Mouse (Mus musculus): ENCODE data around the gene Slc36a1. TPM values are rescaled to one million over a fixed set of nuclear protein-coding genes. Genes with fewer than 3 reads are reported as not detected.

Gene Slc36a1
- polyA plus RNA-seq, 1 experiment: 96.4 TPM

DNA sequence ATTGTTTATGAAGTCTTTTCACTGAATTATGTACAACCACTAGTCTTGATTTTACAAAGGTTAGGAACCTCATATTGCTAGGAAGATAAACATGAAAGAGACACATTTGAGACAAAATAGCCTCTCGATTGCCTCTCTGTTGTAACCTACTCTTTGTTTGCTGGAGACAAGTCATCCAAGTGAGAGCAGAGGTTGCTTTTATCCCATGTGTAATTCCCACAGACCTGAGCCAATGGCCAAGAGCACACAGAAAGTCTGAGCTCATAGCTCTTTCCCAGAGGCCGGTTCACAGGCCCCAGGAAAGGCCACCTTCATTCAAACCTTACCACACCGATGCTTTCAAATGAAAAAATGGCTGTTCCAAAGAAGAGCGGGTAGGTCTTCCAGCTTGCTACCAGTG lies 35.6 kb upstream of the Slc36a1 start:
- no peaks in the 10 kb centered on the region for H3K36me3 ChIP-seq (ENCODE audit: control insufficient read depth, insufficient read depth, low read length)
- H3K27ac ChIP-seq (ENCODE audit: insufficient read depth, low read depth, low read length): no peak overlapping the region
- H3K27me3 ChIP-seq (ENCODE audit: control insufficient read depth, insufficient read depth, low read length): peaks cover 4% of the 10 kb centered on the region; the same call in 1 of the 2 replicates
- no peaks in the 10 kb centered on the region for H3K4me1 ChIP-seq (ENCODE audit: control insufficient read depth, insufficient read depth, insufficient read length, low read length)
- H3K4me3 ChIP-seq (ENCODE audit: low read depth, low read length): no peak overlapping the region
- TF ChIP-seq POLR2A (IDR thresholded peaks at IDR 0.05; ENCODE audit: low read depth, low read length): no peak
- TF ChIP-seq CTCF (IDR thresholded peaks at IDR 0.05; ENCODE audit: extremely low read depth, insufficient read length, insufficient replicate concordance, low read depth, low read length): no peak
- WGBS: 78% methylated on average over 4 of the region's 4 CpGs

DNA sequence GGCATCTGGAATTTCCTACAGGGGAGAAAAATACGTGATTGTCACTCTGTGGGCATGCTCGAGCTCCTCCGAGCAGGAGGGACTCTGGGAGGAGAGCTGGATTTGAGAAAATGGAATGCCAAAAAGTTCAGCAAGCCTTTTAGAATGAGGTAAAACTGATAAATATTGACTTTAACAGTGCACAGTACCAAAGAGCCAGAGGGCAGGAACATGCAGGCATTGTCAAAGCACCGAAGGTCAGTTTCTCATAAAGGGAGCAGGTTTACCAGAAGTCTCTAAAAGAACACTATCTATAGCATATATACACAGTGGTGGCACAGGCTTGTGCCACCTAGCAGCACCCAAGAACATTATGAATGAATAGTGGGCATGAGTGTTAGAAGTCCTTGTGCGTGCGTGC lies 35.2 kb upstream of the Slc36a1 start:
- WGBS: 87% methylated on average over 6 of the region's 6 CpGs

DNA sequence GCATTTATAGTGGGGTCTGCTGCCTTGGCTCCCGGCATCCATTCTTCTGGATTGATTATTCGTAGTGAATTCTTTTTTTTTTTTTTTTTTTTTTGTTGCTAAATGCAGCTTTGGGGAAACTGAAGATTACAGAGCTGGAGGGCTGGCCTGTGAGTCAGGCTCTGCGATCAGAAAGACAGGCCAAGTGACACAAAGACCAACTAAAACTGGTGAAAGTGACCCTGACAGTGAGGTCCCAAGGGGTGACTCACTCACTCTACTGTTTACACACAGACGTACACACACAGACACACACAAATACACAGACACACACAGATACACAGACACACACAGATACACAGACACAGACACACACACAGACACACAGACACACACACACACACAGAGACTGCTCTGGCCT lies 33.6 kb upstream of the Slc36a1 start:
- Histone ChIP-seq H3K4me3 (ENCODE audit: low read depth, low read length) (no peak overlapping the region), H3K27me3 (ENCODE audit: control insufficient read depth, insufficient read depth, low read length) (peaks cover 4% of the 10 kb centered on the region; the same call in 1 of the 2 replicates), H3K4me1 (ENCODE audit: control insufficient read depth, insufficient read depth, insufficient read length, low read length) (no peaks in the 10 kb centered on the region), H3K36me3 (ENCODE audit: control insufficient read depth, insufficient read depth, low read length) (no peaks in the 10 kb centered on the region), H3K27ac (ENCODE audit: insufficient read depth, low read depth, low read length) (no peak overlapping the region)
- 67% methylated on average over 4 of the region's 4 CpGs for WGBS
- no peak for TF ChIP-seq CTCF (IDR thresholded peaks at IDR 0.05; ENCODE audit: extremely low read depth, insufficient read length, insufficient replicate concordance, low read depth, low read length)
- no peak for TF ChIP-seq POLR2A (IDR thresholded peaks at IDR 0.05; ENCODE audit: low read depth, low read length)

More for the DNA sequence above, 35.2 kb upstream of the Slc36a1 start:
- Histone ChIP-seq H3K36me3 (ENCODE audit: control insufficient read depth, insufficient read depth, low read length) (no peaks in the 10 kb centered on the region), H3K4me1 (ENCODE audit: control insufficient read depth, insufficient read depth, insufficient read length, low read length) (no peaks in the 10 kb centered on the region), H3K27me3 (ENCODE audit: control insufficient read depth, insufficient read depth, low read length) (peaks cover 4% of the 10 kb centered on the region; the same call in 1 of the 2 replicates), H3K27ac (ENCODE audit: insufficient read depth, low read depth, low read length) (no peak overlapping the region), H3K4me3 (ENCODE audit: low read depth, low read length) (no peak overlapping the region)
- TF ChIP-seq POLR2A (IDR thresholded peaks at IDR 0.05; ENCODE audit: low read depth, low read length): no peak
- TF ChIP-seq CTCF (IDR thresholded peaks at IDR 0.05; ENCODE audit: extremely low read depth, insufficient read length, insufficient replicate concordance, low read depth, low read length): no peak

DNA sequence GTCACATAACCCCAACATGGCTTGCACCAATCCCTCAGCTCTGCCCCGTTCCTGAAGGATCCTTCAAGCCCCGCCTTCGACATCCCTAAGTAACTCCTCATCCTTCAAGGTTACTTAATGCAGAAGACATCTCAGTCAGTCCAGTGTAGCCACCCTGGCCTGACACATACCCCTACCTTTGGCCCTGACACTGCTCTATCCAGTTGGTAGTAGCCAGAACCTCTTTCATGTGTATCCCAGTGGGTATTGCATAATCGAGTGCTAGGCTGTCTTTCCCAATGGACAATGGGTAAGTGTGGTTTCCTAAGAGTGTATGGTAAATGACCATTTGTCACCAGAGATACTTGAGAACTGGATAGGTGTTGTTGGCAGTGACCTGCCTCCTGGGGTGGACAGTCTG lies 25.3 kb upstream of the Slc36a1 start:
- Histone ChIP-seq H3K27me3 (ENCODE audit: control insufficient read depth, insufficient read depth, low read length) (no peaks in the 10 kb centered on the region), H3K4me3 (ENCODE audit: low read depth, low read length) (no peak overlapping the region), H3K4me1 (ENCODE audit: control insufficient read depth, insufficient read depth, insufficient read length, low read length) (no peaks in the 10 kb centered on the region), H3K36me3 (ENCODE audit: control insufficient read depth, insufficient read depth, low read length) (no peaks in the 10 kb centered on the region), H3K27ac (ENCODE audit: insufficient read depth, low read depth, low read length) (no peak overlapping the region)
- WGBS: 73% methylated on average over 4 of the region's 4 CpGs
- no peak for TF ChIP-seq POLR2A (IDR thresholded peaks at IDR 0.05; ENCODE audit: low read depth, low read length)
- no peak for TF ChIP-seq CTCF (IDR thresholded peaks at IDR 0.05; ENCODE audit: extremely low read depth, insufficient read length, insufficient replicate concordance, low read depth, low read length)

DNA sequence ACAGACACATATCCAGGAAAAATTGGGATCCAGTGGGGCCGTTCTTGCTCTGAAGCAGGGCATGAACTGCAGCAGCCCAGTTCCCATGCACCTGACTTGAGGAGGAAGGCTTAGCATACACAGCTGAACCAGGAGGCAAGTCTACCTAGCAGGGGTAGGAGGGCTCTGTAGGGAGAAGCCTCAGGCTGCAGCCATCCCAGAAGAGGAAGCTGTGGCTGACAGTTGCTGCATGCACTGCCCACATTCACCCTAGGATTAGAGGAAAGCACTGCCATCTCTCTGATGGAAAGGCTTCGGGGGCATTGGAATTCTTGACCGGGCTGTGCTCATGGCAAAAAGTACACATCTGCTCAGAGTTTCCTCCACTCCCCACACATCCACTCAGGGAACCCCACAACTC lies 24.3 kb upstream of the Slc36a1 start:
- Histone ChIP-seq H3K4me1 (ENCODE audit: control insufficient read depth, insufficient read depth, insufficient read length, low read length) (no peaks in the 10 kb centered on the region; the same call in 1 of the 2 replicates), H3K36me3 (ENCODE audit: control insufficient read depth, insufficient read depth, low read length) (no peaks in the 10 kb centered on the region), H3K27me3 (ENCODE audit: control insufficient read depth, insufficient read depth, low read length) (no peaks in the 10 kb centered on the region), H3K4me3 (ENCODE audit: low read depth, low read length) (no peak overlapping the region), H3K27ac (ENCODE audit: insufficient read depth, low read depth, low read length) (no peak overlapping the region)
- 80% methylated on average over 3 of the region's 3 CpGs for WGBS
- TF ChIP-seq CTCF (IDR thresholded peaks at IDR 0.05; ENCODE audit: extremely low read depth, insufficient read length, insufficient replicate concordance, low read depth, low read length) (no peak), POLR2A (IDR thresholded peaks at IDR 0.05; ENCODE audit: low read depth, low read length) (no peak)

DNA sequence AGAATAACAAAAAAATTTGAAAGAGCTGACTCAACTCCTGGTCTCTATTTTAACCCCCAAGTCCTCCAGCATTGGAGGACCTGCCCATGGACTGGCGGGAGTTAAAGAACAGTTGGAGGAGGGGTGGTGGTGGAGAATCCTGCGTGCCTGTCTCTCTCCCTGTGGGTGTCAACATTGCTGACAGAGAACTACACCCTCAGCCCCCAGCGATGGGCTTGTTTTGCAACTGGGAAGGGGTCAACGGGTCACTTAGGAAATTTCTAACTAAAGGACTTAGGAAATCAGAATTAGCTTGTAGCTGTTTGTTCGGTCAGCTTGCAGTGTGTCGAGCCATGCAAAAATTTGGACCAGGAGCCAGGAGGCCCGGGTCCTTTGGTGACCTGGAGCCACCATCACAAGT lies 21.0 kb upstream of the Slc36a1 start:
- Histone ChIP-seq H3K27ac (ENCODE audit: insufficient read depth, low read depth, low read length) (no peak overlapping the region), H3K27me3 (ENCODE audit: control insufficient read depth, insufficient read depth, low read length) (no peaks in the 10 kb centered on the region), H3K36me3 (ENCODE audit: control insufficient read depth, insufficient read depth, low read length) (no peaks in the 10 kb centered on the region), H3K4me1 (ENCODE audit: control insufficient read depth, insufficient read depth, insufficient read length, low read length) (no peaks in the 10 kb centered on the region; the same call in 1 of the 2 replicates), H3K4me3 (ENCODE audit: low read depth, low read length) (no peak overlapping the region)
- no peak for TF ChIP-seq CTCF (IDR thresholded peaks at IDR 0.05; ENCODE audit: extremely low read depth, insufficient read length, insufficient replicate concordance, low read depth, low read length)
- no peak for TF ChIP-seq POLR2A (IDR thresholded peaks at IDR 0.05; ENCODE audit: low read depth, low read length)
- 50% methylated on average over 7 of the region's 7 CpGs for WGBS

DNA sequence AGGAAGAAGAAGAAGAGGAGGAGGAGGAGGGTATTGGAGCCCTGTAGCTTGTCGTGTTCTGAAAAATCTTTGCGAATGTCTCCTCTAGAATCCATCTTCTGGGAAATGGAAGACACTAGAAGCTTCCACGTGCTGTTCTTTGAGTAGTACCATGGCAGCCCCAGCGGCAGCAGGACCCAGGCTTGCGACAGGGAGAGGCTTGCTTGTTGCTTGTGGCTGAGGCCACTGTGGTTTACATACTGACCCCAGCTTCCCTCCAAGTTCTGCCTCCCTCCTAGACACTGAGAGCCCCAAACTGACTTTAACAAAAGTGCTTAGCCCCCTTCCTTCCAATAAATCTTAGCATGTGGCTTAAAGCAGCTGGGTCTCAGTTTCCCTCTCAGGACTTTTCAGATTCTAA lies 19.9 kb upstream of the Slc36a1 start:
- H3K36me3 ChIP-seq (ENCODE audit: control insufficient read depth, insufficient read depth, low read length): no peaks in the 10 kb centered on the region
- no peak overlapping the region for H3K27ac ChIP-seq (ENCODE audit: insufficient read depth, low read depth, low read length)
- no peak overlapping the region for H3K4me3 ChIP-seq (ENCODE audit: low read depth, low read length)
- no peaks in the 10 kb centered on the region; the same call in 1 of the 2 replicates for H3K4me1 ChIP-seq (ENCODE audit: control insufficient read depth, insufficient read depth, insufficient read length, low read length)
- H3K27me3 ChIP-seq (ENCODE audit: control insufficient read depth, insufficient read depth, low read length): no peaks in the 10 kb centered on the region
- TF ChIP-seq CTCF (IDR thresholded peaks at IDR 0.05; ENCODE audit: extremely low read depth, insufficient read length, insufficient replicate concordance, low read depth, low read length) (no peak), POLR2A (IDR thresholded peaks at IDR 0.05; ENCODE audit: low read depth, low read length) (no peak)
- 68% methylated on average over 5 of the region's 5 CpGs for WGBS

Measured in small intestine, adult 2 months (tissue).